Mouse (Mus musculus) intestine, embryonic 16.5 days (tissue): Measurements from ENCODE around the gene Tbxa2r. TPM values are rescaled to one million over a fixed set of nuclear protein-coding genes. Genes with fewer than 3 reads are reported as not detected.

ENCODE experiments used
- ATAC-seq: fragments of 200-750 bp; cut with Nextera tagmentation; 2 replicates; pipeline ENCODE4 v1.8.0; 2017; ENCODE audit warnings: moderate TSS enrichment, moderate library complexity
- H3K27ac ChIP-seq: fragments of 300-500 bp; sonication (generic); 2 replicates; pipeline ENCODE4 v1.5.1; 2014; ENCODE audit warnings: mild to moderate bottlenecking, low read length
- H3K27me3 ChIP-seq: fragments of 300-500 bp; sonication (generic); replicated peaks from 2 replicates; pipeline ENCODE4 v1.6.1; 2014; ENCODE audit warnings: low read length, control low read depth, mixed read lengths; ENCODE audit not compliant: control insufficient read depth, insufficient read depth
- H3K36me3 ChIP-seq: fragments of 300-500 bp; sonication (generic); 2 replicates; pipeline ENCODE4 v1.6.1; 2014; ENCODE audit warnings: low read length, control low read depth; ENCODE audit not compliant: control insufficient read depth, insufficient read depth
- H3K4me1 ChIP-seq: fragments of 300-500 bp; sonication (generic); 2 replicates; pipeline ENCODE4 v1.6.1; 2014; ENCODE audit warnings: low read length, control low read depth, mixed read lengths; ENCODE audit not compliant: control insufficient read depth, insufficient read depth
- H3K4me2 ChIP-seq: fragments of 300-500 bp; sonication (generic); 2 replicates; pipeline ENCODE4 v1.6.1; 2014; ENCODE audit warnings: low read depth, low read length, control low read depth
- H3K4me3 ChIP-seq: fragments of 300-500 bp; sonication (generic); 2 replicates; pipeline ENCODE4 v1.5.1; 2014; ENCODE audit warnings: mild to moderate bottlenecking, low read length
- H3K9ac ChIP-seq: fragments of 300-500 bp; sonication (generic); 2 replicates; pipeline ENCODE4 v1.6.1; 2014; ENCODE audit warnings: low read depth, low read length
- H3K9me3 ChIP-seq: fragments of 300-500 bp; sonication (generic); 2 replicates; pipeline ENCODE4 v1.6.1; 2016; ENCODE audit warnings: low read length, control low read depth; ENCODE audit not compliant: control insufficient read depth
- WGBS: fragments of 180-500 bp; shearing (Covaris S2); extraction: QIAGEN DNeasy Blood & Tissue Kit; methylation state at CpG from one replicate; pipeline ENCODE4 v1.1.7; 2014; 5-methylcytosine and 5-hydroxymethylcytosine counted together
- polyA plus RNA-seq: library from polyadenylated mRNA; unstranded; fragments of >200 nt; fragmentation: Nextera tagmentation; extraction: Ambion mirVana; gene quantifications from 2 replicates; pipeline ENCODE4 v1.2.1, GENCODE M21; 2015

Gene Tbxa2r
- polyA plus RNA-seq, 1 experiment from 2014 or later = 21.2 TPM

- no peak for ATAC-seq
- Histone ChIP-seq H3K4me3 (no peak overlapping the region), H3K36me3 (peaks cover 3% of the 10 kb centered on the region; the same call in 1 of the 2 replicates), H3K4me2 (no peak overlapping the region), H3K4me1 (peaks cover 20% of the 10 kb centered on the region), H3K27ac (no peak overlapping the region), H3K27me3 (no peaks in the 10 kb centered on the region), H3K9ac (no peak overlapping the region), H3K9me3 (no peaks in the 10 kb centered on the region)
- 83% methylated on average over 6 of the region's 6 CpGs for WGBS
Measured at GRCm38 (mm10) chr10:81379809-81380378, 51.4 kb downstream of the Tbxa2r start.

DNA sequence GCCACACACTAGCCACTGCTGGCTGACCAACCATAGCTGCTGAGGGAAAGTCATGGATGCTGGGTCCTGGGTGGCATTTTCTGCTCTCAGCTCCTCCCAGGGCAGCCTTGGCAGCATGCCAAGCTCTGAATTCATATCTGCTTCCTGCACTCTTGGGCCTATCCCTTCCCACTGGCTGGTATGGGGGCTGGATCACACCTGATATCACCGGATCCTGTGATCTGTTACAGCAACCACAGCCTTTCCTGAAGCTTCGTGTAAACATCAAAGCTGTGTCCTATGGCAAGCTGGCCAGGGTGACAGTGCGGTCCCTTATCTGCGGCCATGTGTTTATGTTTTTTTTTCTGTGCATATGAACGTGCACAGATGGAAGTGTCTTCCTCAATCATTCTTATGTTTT is 53.5 kb downstream of the Tbxa2r start:
- no peak overlapping the region for H3K4me3 ChIP-seq
- H3K9ac ChIP-seq = no peak overlapping the region
- no peaks in the 10 kb centered on the region for H3K9me3 ChIP-seq
- 55% methylated on average over 5 of the region's 5 CpGs for WGBS
- H3K27me3 ChIP-seq = no peaks in the 10 kb centered on the region
- ATAC-seq = peak; percentile 6; the same call in 1 of the 2 replicates
- H3K4me2 ChIP-seq = no peak overlapping the region
- no peaks in the 10 kb centered on the region for H3K36me3 ChIP-seq
- peak overlapping the region; percentile 53 for H3K27ac ChIP-seq
- H3K4me1 ChIP-seq = peaks cover 24% of the 10 kb centered on the region

GRCm38 (mm10) chr10:81383802-81384604 is 55.5 kb downstream of the Tbxa2r start, which contains the start of the genes Dohh and Gm48551:
Gene Dohh, plus strand, starts transcription at chr10:81384428.
Gene Gm48551, plus strand, starts transcription at chr10:81384466.
- peaks cover 11% of the 10 kb centered on the region for H3K36me3 ChIP-seq
- H3K4me1 ChIP-seq = peaks cover 20% of the 10 kb centered on the region
- 5% methylated on average over 51 of the region's 54 CpGs for WGBS
- H3K4me3 ChIP-seq = peak within 1 kb of the TSS; percentile 74
- ATAC-seq = peak; percentile 91
- H3K4me2 ChIP-seq = peak within 1 kb of the TSS; percentile 66
- peak within 1 kb of the TSS; percentile 65 for H3K27ac ChIP-seq
- no peaks in the 10 kb centered on the region for H3K27me3 ChIP-seq
- H3K9me3 ChIP-seq = no peaks in the 10 kb centered on the region
- peak within 1 kb of the TSS; percentile 80 for H3K9ac ChIP-seq

DNA sequence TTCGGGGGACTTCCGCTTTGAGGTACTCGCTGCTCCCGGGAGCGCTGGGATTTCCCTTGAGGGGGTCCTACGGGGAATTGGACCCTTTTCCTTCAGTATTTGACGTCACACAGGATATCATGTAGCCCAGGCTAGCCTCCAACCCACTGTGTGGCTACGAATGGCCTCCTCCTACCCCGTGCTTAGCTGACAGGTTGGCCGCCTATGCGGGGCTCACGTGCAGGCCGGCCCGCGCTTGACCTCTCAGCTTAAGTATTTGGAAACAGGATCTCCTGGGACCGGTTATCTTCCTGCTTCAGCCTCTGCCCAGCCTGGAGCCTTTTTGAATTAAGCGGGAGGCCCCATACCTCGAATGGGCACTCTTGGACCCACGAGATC is 56.1 kb downstream of the Tbxa2r start:
- Histone ChIP-seq H3K9me3 (no peaks in the 10 kb centered on the region), H3K4me3 (peak overlapping the region; percentile 74), H3K4me2 (peak overlapping the region; percentile 66), H3K27me3 (no peaks in the 10 kb centered on the region), H3K9ac (peak overlapping the region; percentile 80), H3K36me3 (peaks cover 11% of the 10 kb centered on the region), H3K27ac (peak overlapping the region; percentile 65), H3K4me1 (peaks cover 25% of the 10 kb centered on the region)
- under 1% methylated on average over 19 of the region's 19 CpGs for WGBS
- peak; percentile 11 for ATAC-seq

Other genes starting within 250 kb of the Tbxa2r start
- 123 and 180 TPM in 2 replicates for gene Creb3l3, start 229.9 kb upstream of the Tbxa2r start, polyA plus RNA-seq
- 214 and 225 TPM in 2 replicates for gene Map2k2, start 222.8 kb upstream of the Tbxa2r start, polyA plus RNA-seq
- 46.2 and 47.4 TPM in 2 replicates for gene Zbtb7a, start 193.5 kb upstream of the Tbxa2r start, polyA plus RNA-seq
- gene Pias4, start 160.8 kb upstream of the Tbxa2r start, polyA plus RNA-seq = 52.5 and 54.4 TPM in 2 replicates
- gene Eef2, start 152.1 kb upstream of the Tbxa2r start, polyA plus RNA-seq = 526 and 531 TPM in 2 replicates
- gene Dapk3, start 145.7 kb upstream of the Tbxa2r start, polyA plus RNA-seq = 15.4 and 47.6 TPM in 2 replicates
- not detected in 2 replicates for gene 4930442H23Rik, start 144.9 kb upstream of the Tbxa2r start, polyA plus RNA-seq
- 0.17 TPM in 1 of 2 replicates, not detected in the other for gene Nmrk2, start 126.7 kb upstream of the Tbxa2r start, polyA plus RNA-seq
- 1.4 and 1.5 TPM in 2 replicates for gene Atcay, start 97.9 kb upstream of the Tbxa2r start, polyA plus RNA-seq
- gene Zfr2, start 95.6 kb upstream of the Tbxa2r start, polyA plus RNA-seq = 7.1 and 8.0 TPM in 2 replicates
- gene Matk, start 75.8 kb upstream of the Tbxa2r start, polyA plus RNA-seq = 2.0 and 2.3 TPM in 2 replicates
- 240 and 249 TPM in 2 replicates for gene Mrpl54, start 61.8 kb upstream of the Tbxa2r start, polyA plus RNA-seq
- gene Apba3, start 61.8 kb upstream of the Tbxa2r start, polyA plus RNA-seq = 72.2 and 83.1 TPM in 2 replicates
- 53.2 and 56.6 TPM in 2 replicates for gene Tjp3, start 37.1 kb upstream of the Tbxa2r start, polyA plus RNA-seq
- gene Pip5k1c, start 35.8 kb upstream of the Tbxa2r start, polyA plus RNA-seq = 35.4 and 40.5 TPM in 2 replicates
- gene Cactin, start 7.6 kb upstream of the Tbxa2r start, polyA plus RNA-seq = 28.7 and 29.0 TPM in 2 replicates
- gene Gipc3, start 14.5 kb downstream of the Tbxa2r start, polyA plus RNA-seq = 0.06 and 0.12 TPM in 2 replicates
- 69.0 and 71.4 TPM in 2 replicates for gene Hmg20b, start 21.7 kb downstream of the Tbxa2r start, polyA plus RNA-seq
- gene Mfsd12, start 28.8 kb downstream of the Tbxa2r start, polyA plus RNA-seq = 21.6 and 32.4 TPM in 2 replicates
- 1.4 and 2.7 TPM in 2 replicates for gene 4930404N11Rik, start 37.1 kb downstream of the Tbxa2r start, polyA plus RNA-seq
- 73.2 and 78.7 TPM in 2 replicates for gene Fzr1, start 49.8 kb downstream of the Tbxa2r start, polyA plus RNA-seq
- 102 and 109 TPM in 2 replicates for gene Dohh, start 55.7 kb downstream of the Tbxa2r start, polyA plus RNA-seq
- 2.9 and 3.7 TPM in 2 replicates for gene Gm48551, start 55.7 kb downstream of the Tbxa2r start, polyA plus RNA-seq
- gene Gm48552, start 60.3 kb downstream of the Tbxa2r start, polyA plus RNA-seq = 0.55 and 1.8 TPM in 2 replicates
- gene Smim24, start 64.3 kb downstream of the Tbxa2r start, polyA plus RNA-seq = 426 and 504 TPM in 2 replicates
- 49.8 and 55.8 TPM in 2 replicates for gene Nfic, start 126.9 kb downstream of the Tbxa2r start, polyA plus RNA-seq
- 1.4 and 1.5 TPM in 2 replicates for gene Celf5, start 154.0 kb downstream of the Tbxa2r start, polyA plus RNA-seq
- 126 and 137 TPM in 2 replicates for gene Ncln, start 167.7 kb downstream of the Tbxa2r start, polyA plus RNA-seq
- 0.86 and 0.99 TPM in 2 replicates for gene S1pr4, start 171.4 kb downstream of the Tbxa2r start, polyA plus RNA-seq
- 1.1 and 1.5 TPM in 2 replicates for gene Gna15, start 195.5 kb downstream of the Tbxa2r start, polyA plus RNA-seq
- gene Gna11, start 216.5 kb downstream of the Tbxa2r start, polyA plus RNA-seq = 296 and 339 TPM in 2 replicates
- 473 and 518 TPM in 2 replicates for gene Aes, start 230.8 kb downstream of the Tbxa2r start, polyA plus RNA-seq
- gene Tle2, start 245.8 kb downstream of the Tbxa2r start, polyA plus RNA-seq = 12.6 and 13.6 TPM in 2 replicates